ENCODE assay signal across 8 mouse cellular contexts in the genomic region with DNA sequence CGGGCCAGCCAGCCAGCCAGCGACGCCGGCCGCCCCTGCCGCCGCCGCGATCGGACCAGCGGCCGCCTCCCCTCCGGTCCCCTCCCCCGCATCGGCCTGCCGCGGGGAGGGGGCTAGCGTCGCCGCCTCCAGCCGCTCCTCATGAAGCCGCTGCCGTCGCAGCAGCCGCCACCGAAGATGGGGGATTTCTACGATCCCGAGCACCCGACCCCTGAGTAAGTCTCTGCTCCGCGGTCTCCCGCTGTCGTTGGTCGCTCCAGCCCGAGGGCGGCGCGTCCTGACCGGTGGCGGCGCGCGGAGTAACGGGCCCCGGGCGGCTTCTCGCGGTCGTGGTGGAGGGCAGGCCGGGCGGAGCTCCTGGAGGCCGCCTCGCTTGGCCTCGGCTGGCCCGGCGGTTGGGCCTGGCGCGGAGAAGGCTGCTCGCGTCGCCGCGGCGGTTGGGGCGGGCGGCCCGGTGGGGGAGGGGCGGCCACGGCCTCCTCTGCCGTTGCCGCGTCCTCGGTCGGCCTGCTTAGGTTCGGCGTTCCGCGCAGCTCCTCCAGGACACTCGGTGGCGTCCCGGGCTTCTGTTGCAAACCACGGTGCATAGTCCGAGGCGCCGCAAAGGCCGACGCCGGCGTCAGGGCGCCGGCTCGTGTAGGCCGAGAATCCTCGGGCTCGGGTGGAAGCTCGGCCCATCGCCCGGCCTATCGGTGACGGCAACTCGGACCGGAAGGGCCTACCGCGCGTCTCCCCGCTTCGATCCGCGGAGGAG. TPM values are rescaled to one million over a fixed set of nuclear protein-coding genes. Genes with fewer than 3 reads are reported as not detected.
A peak's percentile ranks its signal among the peaks of the same experiment; 100 is the strongest.
DNase-seq lines count a peak whose midpoint lies in the region; ATAC-seq lines count a peak whose summit lies in the region.

A gene (plus strand): TSS at position 60 of the 754 bp plus-strand sequence.

- H3K27me3 ChIP-seq in erythroblast, embryonic 14.5 days (ENCODE audit: control insufficient read depth): no peaks in the 10 kb centered on the region
- no peaks in the 10 kb centered on the region for H3K27me3 ChIP-seq in heart, embryonic 11.5 days (ENCODE audit: control insufficient read depth, insufficient read depth, low read length)
- H3K27me3 ChIP-seq in kidney, embryonic 16.5 days (ENCODE audit: insufficient read depth, low read length): no peaks in the 10 kb centered on the region
- H3K27me3 ChIP-seq in stomach, embryonic 15.5 days (replicated peaks): no peaks in the 10 kb centered on the region

- H3K9me3 ChIP-seq in erythroblast, embryonic 14.5 days (ENCODE audit: control insufficient read depth, low read length): no peaks in the 10 kb centered on the region
- no peaks in the 10 kb centered on the region for H3K9me3 ChIP-seq in heart, embryonic 11.5 days (replicated peaks; ENCODE audit: control insufficient read depth, low read length)
- H3K9me3 ChIP-seq in kidney, embryonic 16.5 days (ENCODE audit: low read length): no peaks in the 10 kb centered on the region
- H3K9me3 ChIP-seq in stomach, embryonic 15.5 days: no peaks in the 10 kb centered on the region

- peak within 1 kb of the TSS; percentile 100 for H3K9ac ChIP-seq in heart, embryonic 11.5 days (ENCODE audit: low read depth, low read length)
- H3K9ac ChIP-seq in kidney, embryonic 16.5 days (replicated peaks; ENCODE audit: low read length): peak within 1 kb of the TSS; percentile 100
- H3K9ac ChIP-seq in stomach, embryonic 15.5 days: peak within 1 kb of the TSS; percentile 96

- H3K27ac ChIP-seq in heart, embryonic 11.5 days (ENCODE audit: low read depth, low read length): peak within 1 kb of the TSS; percentile 100
- peak within 1 kb of the TSS; percentile 99 for H3K27ac ChIP-seq in kidney, embryonic 16.5 days (ENCODE audit: low read length)
- peak within 1 kb of the TSS; percentile 99 for H3K27ac ChIP-seq in stomach, embryonic 15.5 days

- ATAC-seq in CD4-positive, CD25-positive, alpha-beta regulatory T cell, adult 4 months: peak; percentile 61
- ATAC-seq in heart, embryonic 11.5 days (replicated peaks; ENCODE audit: insufficient number of reproducible peaks, low FRiP score, low TSS enrichment): peak; percentile 58
- ATAC-seq in kidney, embryonic 16.5 days (ENCODE audit: low FRiP score, low TSS enrichment): peak; percentile 60
- peak; percentile 47 for ATAC-seq in stomach, embryonic 15.5 days (ENCODE audit: insufficient read depth, low FRiP score, low read depth)

- under 1% methylated on average over 71 of the region's 109 CpGs for WGBS in heart, embryonic 11.5 days (ENCODE audit: insufficient replicate concordance)
- under 1% methylated on average over 84 of the region's 109 CpGs for WGBS in kidney, embryonic 16.5 days
- WGBS in stomach, embryonic 15.5 days: under 1% methylated on average over 96 of the region's 109 CpGs

- H3K4me3 ChIP-seq in erythroblast, embryonic 14.5 days (replicated peaks): peak within 1 kb of the TSS; percentile 98
- H3K4me3 ChIP-seq in heart, embryonic 11.5 days (ENCODE audit: low read depth, low read length): peak within 1 kb of the TSS; percentile 97
- H3K4me3 ChIP-seq in kidney, embryonic 16.5 days (ENCODE audit: low read length): peak within 1 kb of the TSS; percentile 99
- H3K4me3 ChIP-seq in stomach, embryonic 15.5 days (replicated peaks): peak within 1 kb of the TSS; percentile 98

- H3K36me3 ChIP-seq in erythroblast, embryonic 14.5 days (ENCODE audit: control insufficient read depth): peaks cover 37% of the 10 kb centered on the region
- no peaks in the 10 kb centered on the region for H3K36me3 ChIP-seq in heart, embryonic 11.5 days (ENCODE audit: control insufficient read depth, insufficient read depth, low read length)
- no peaks in the 10 kb centered on the region for H3K36me3 ChIP-seq in kidney, embryonic 16.5 days (ENCODE audit: insufficient read depth, low read length)
- H3K36me3 ChIP-seq in stomach, embryonic 15.5 days: no peaks in the 10 kb centered on the region

- peak within 1 kb of the TSS; percentile 86 for H3K4me2 ChIP-seq in heart, embryonic 11.5 days
- H3K4me2 ChIP-seq in kidney, embryonic 16.5 days (replicated peaks; ENCODE audit: low read depth, low read length): peak within 1 kb of the TSS; percentile 85
- peak within 1 kb of the TSS; percentile 57 for H3K4me2 ChIP-seq in stomach, embryonic 15.5 days

- DNase-seq in brain, adult 2 months (ENCODE audit: low read depth, low spot score): peak; percentile 75
- DNase-seq in liver: peak; percentile 80
- peak; percentile 18 to 46 for DNase-seq in monocyte, adult 2 months (ENCODE audit: low read depth in 1 of 2, low spot score in 2 of 2)

- peaks cover 64% of the 10 kb centered on the region for H3K4me1 ChIP-seq in erythroblast, embryonic 14.5 days (ENCODE audit: control insufficient read depth)
- peaks cover 19% of the 10 kb centered on the region for H3K4me1 ChIP-seq in heart, embryonic 11.5 days (ENCODE audit: control insufficient read depth, insufficient read depth, low read length)
- peaks cover 20% of the 10 kb centered on the region for H3K4me1 ChIP-seq in kidney, embryonic 16.5 days (ENCODE audit: insufficient read depth, low read length)
- peaks cover 22% of the 10 kb centered on the region for H3K4me1 ChIP-seq in stomach, embryonic 15.5 days

RNA-seq across cellular contexts. Expression of the gene that starts here (rescaled TPM):
- 10 to 100 TPM; 45.0 to 53.9 TPM for polyA plus RNA-seq in CD4-positive, CD25-positive, alpha-beta regulatory T cell, adult 4 months (2017; shearing (Covaris generic))
- 1.1 and 3.0 TPM in 2 replicates for polyA plus RNA-seq in erythroblast, embryonic 14.5 days (2012)
- polyA plus RNA-seq in heart, embryonic 11.5 days (2014; fragmentation: Nextera tagmentation; extraction: Ambion mirVana): 33.0 and 39.0 TPM in 2 replicates
- 30.6 and 35.8 TPM in 2 replicates for polyA plus RNA-seq in kidney, embryonic 16.5 days (2015; fragmentation: Nextera tagmentation; extraction: Ambion mirVana)
- 31.1 and 31.9 TPM in 2 replicates for polyA plus RNA-seq in stomach, embryonic 15.5 days (2015; fragmentation: Nextera tagmentation; extraction: Ambion mirVana)

Comparison
In these comparisons a context has a peak if more than half of its experiments do, and no peak if none do; other contexts are left out.
1. Peak in every context shown above with its lines: DNase-seq, ATAC-seq, H3K4me3 ChIP-seq and H3K27ac ChIP-seq.